Mouse (Mus musculus) lung, embryonic 15.5 days (tissue): Measurements from ENCODE around the gene Slc2a5. TPM values are rescaled to one million over a fixed set of nuclear protein-coding genes. Genes with fewer than 3 reads are reported as not detected.

Experiments used
- ATAC-seq: fragments of 200-750 bp; cut with Nextera tagmentation; 2 replicates; pipeline ENCODE4 v1.8.0; 2017; ENCODE audit warnings: moderate number of reproducible peaks, borderline replicate concordance; ENCODE audit not compliant: low FRiP score, low TSS enrichment; ENCODE audit errors: extremely low read depth
- H3K27ac ChIP-seq: fragments of 300-500 bp; sonication (generic); 2 replicates; pipeline ENCODE4 v1.5.1; 2015; ENCODE audit warnings: moderate library complexity, mild to moderate bottlenecking, inconsistent platforms
- H3K27me3 ChIP-seq: fragments of 300-500 bp; sonication (generic); 2 replicates; pipeline ENCODE4 v1.6.1; 2015; ENCODE audit warnings: inconsistent platforms
- H3K36me3 ChIP-seq: fragments of 300-500 bp; sonication (generic); 2 replicates; pipeline ENCODE4 v1.6.1; 2015; ENCODE audit warnings: inconsistent platforms
- H3K4me1 ChIP-seq: fragments of 300-500 bp; sonication (generic); 2 replicates; pipeline ENCODE4 v1.6.1; 2015; ENCODE audit warnings: inconsistent platforms
- H3K4me2 ChIP-seq: fragments of 300-500 bp; sonication (generic); 2 replicates; pipeline ENCODE4 v1.6.1; 2015; ENCODE audit warnings: inconsistent platforms, mild to moderate bottlenecking, moderate library complexity
- H3K4me3 ChIP-seq: fragments of 300-500 bp; sonication (generic); 2 replicates; pipeline ENCODE4 v1.5.1; 2015; ENCODE audit warnings: mild to moderate bottlenecking, inconsistent platforms
- H3K9ac ChIP-seq: fragments of 300-500 bp; sonication (generic); 2 replicates; pipeline ENCODE4 v1.6.1; 2015; ENCODE audit warnings: inconsistent platforms
- H3K9me3 ChIP-seq: fragments of 300-500 bp; sonication (generic); 2 replicates; pipeline ENCODE4 v1.6.1; 2016; ENCODE audit warnings: inconsistent platforms
- WGBS: fragments of 180-500 bp; shearing (Covaris S2); methylation state at CpG from one replicate; pipeline ENCODE4 v1.1.7; 2015; 5-methylcytosine and 5-hydroxymethylcytosine counted together
- polyA plus RNA-seq: library from polyadenylated mRNA; unstranded; fragments of >200 nt; fragmentation: Nextera tagmentation; extraction: Ambion mirVana; gene quantifications from 2 replicates; pipeline ENCODE4 v1.2.1, GENCODE M21; 2015

Slc2a5 gene
- polyA plus RNA-seq, 1 experiment from 2014 or later = 0.54 TPM

DNA sequence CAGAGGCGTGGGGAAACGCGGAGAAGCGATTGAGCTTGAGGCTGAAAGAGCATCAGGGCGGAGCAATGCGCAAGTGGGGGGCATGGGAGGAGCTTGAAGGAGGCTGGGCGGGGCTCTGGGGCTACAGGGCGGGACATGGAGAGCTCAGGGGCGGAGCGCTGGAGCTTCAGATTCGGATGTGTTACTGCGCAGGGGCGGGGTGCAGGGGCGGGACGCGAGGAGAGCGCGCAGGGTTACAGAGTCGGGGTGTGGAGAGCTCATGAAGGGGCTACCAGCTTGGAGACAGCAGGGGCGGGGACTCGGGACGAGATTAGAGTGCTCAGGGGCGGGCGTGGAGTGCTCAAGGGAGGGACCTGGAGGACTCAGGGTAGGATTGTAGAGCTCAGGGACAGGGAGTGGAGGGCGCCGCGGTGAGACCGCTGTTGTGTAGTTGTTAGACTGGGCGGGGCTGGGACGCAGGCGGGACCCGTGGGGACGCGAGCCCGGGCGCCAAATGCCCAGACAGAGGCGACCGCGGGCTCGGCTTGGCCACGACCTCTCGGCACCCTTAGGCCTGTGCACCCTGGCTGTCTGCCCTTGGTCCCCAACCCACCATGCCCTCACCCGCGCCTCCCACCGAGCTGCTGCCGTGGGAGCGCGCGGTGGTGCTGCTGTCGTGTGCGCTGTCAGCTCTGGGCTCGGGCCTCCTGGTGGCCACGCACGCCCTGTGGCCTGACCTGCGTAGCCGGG, 31.8 kb upstream of the Slc2a5 start, which contains the start of gene Gpr157:
Gene Gpr157 (plus strand): TSS at position 205 of the 729 bp plus-strand sequence.
- Histone ChIP-seq H3K27me3 (no peaks in the 10 kb centered on the region), H3K4me2 (peak within 1 kb of the TSS; percentile 99), H3K9me3 (no peaks in the 10 kb centered on the region), H3K4me3 (peak within 1 kb of the TSS; percentile 75), H3K36me3 (no peaks in the 10 kb centered on the region), H3K9ac (peak within 1 kb of the TSS; percentile 69), H3K27ac (peak within 1 kb of the TSS; percentile 77), H3K4me1 (peaks cover 35% of the 10 kb centered on the region)
- ATAC-seq = peak; percentile 97
- WGBS = under 1% methylated on average over 44 of the region's 56 CpGs

DNA sequence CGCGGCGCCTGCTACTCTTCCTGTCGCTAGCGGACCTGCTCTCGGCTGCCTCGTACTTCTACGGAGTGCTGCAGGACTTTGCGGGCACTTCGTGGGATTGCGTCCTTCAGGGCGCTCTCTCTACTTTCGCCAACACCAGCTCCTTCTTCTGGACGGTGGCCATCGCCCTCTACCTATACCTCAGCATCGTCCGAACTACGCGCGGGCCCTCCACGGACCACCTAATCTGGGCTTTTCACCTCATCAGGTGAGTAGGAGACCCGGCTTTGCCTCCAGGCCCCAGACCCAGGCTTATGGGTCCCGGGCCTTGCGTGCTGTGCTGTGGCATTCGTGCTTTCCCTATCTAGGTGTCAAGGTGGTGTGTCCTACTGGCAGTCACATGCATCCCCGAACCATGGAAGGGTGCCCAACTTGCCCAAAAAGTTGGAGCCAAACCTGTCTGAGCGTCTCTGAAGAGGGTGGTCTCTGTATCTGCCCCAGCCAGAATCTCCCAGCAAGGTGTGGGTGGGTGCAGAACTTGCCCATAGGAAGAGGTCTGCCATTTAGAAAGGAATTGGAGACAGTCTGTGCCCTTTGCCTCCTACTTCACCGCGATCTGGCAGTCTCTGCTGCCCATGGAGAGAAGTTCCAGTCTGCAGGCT, 31.1 kb upstream of the Slc2a5 start:
- Histone ChIP-seq H3K9ac (peak overlapping the region; percentile 69), H3K4me3 (peak overlapping the region; percentile 75), H3K4me1 (peaks cover 40% of the 10 kb centered on the region), H3K27me3 (no peaks in the 10 kb centered on the region), H3K36me3 (no peaks in the 10 kb centered on the region), H3K9me3 (no peaks in the 10 kb centered on the region), H3K27ac (peak overlapping the region; percentile 77), H3K4me2 (peak overlapping the region; percentile 99)
- no peak for ATAC-seq
- 16% methylated on average over 29 of the region's 29 CpGs for WGBS

DNA sequence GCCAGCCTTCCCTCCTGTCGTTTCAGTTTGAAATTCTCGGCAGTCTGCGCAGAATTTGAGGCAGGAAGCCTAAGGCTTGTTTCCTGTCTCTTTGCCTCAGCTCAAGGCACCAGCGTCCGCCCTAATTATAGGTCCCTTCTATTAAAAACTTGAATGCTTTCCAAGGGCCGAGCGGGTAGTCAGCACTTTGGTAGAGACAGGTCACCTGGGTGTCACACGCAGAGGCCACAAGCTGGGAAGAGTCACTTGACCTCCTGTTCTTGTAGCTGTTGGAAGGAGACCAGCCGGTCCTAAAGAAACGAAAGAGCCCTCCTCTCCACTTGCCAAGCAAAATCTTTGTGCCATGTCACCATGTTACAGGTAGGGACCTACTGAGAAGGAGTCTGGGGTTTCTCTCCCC, 30.0 kb upstream of the Slc2a5 start:
- peaks cover 48% of the 10 kb centered on the region for H3K4me1 ChIP-seq
- H3K9me3 ChIP-seq = no peaks in the 10 kb centered on the region
- H3K27ac ChIP-seq = no peak overlapping the region
- ATAC-seq = no peak
- H3K36me3 ChIP-seq = no peaks in the 10 kb centered on the region
- no peaks in the 10 kb centered on the region for H3K27me3 ChIP-seq
- H3K9ac ChIP-seq = no peak overlapping the region
- H3K4me3 ChIP-seq = peak overlapping the region; percentile 75; the same call in 1 of the 2 replicates
- 60% methylated on average over 10 of the region's 10 CpGs for WGBS
- H3K4me2 ChIP-seq = peak overlapping the region; percentile 99

DNA sequence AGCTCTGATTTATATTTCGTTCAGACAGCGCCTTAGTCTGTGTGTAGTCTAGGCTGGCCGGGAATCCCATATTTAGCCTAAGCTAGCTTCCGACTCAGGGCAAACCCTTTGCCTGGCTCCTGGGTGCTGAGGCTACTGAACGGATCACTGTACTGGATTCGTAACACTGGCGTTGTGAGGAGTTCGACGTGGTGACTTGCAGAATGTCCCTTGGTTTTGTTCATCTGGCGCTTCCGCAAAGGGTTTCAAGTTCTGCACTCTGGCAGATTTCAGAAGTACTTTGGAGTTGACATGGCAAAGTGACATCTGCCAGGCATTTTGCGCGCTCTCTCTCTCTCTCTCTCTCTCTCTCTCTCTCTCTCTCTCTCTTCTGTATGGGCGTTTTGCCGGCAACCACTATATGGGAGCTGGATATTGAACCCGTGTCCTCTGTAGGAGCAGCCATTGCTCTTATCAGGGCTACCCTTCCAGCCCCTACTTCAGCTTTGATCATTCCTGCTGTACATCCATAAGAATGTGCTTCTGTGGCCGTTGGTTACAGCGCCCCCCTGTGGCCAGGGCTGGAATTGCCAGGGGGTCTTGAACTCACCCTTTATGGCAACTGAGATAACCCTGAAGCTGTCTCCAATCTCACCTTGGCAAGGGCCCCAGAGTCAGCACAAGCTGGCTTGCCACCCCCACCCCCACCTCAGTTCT, 27.0 kb upstream of the Slc2a5 start:
- H3K4me2 ChIP-seq = no peak overlapping the region
- H3K9me3 ChIP-seq = no peaks in the 10 kb centered on the region
- WGBS = 79% methylated on average over 18 of the region's 18 CpGs
- H3K27me3 ChIP-seq = no peaks in the 10 kb centered on the region
- peaks cover 52% of the 10 kb centered on the region for H3K4me1 ChIP-seq
- H3K4me3 ChIP-seq = no peak overlapping the region
- no peak for ATAC-seq
- H3K36me3 ChIP-seq = no peaks in the 10 kb centered on the region
- no peak overlapping the region for H3K9ac ChIP-seq
- H3K27ac ChIP-seq = no peak overlapping the region

DNA sequence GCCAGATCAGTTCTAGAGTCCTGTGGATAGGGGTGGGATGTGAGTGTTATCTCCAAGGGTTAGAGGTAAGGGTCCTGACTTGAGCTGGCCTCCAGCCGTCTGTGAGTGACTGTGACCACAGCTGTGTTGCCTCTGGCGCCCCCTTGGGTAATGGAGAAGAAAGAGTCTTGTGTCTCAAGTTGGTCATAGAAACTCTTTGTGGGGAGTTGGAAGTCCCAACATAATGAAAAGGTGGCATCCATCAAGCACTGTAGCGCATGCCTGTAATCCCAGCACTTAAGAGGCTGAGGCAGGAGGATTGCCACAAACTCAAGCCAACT, 26.5 kb upstream of the Slc2a5 start:
- H3K4me3 ChIP-seq = no peak overlapping the region
- H3K4me1 ChIP-seq = peaks cover 50% of the 10 kb centered on the region
- no peak overlapping the region for H3K4me2 ChIP-seq
- ATAC-seq = no peak
- no peaks in the 10 kb centered on the region for H3K9me3 ChIP-seq
- no peak overlapping the region for H3K9ac ChIP-seq
- WGBS = 47% methylated on average over 3 of the region's 3 CpGs
- no peaks in the 10 kb centered on the region for H3K36me3 ChIP-seq
- H3K27me3 ChIP-seq = no peaks in the 10 kb centered on the region
- H3K27ac ChIP-seq = no peak overlapping the region

DNA sequence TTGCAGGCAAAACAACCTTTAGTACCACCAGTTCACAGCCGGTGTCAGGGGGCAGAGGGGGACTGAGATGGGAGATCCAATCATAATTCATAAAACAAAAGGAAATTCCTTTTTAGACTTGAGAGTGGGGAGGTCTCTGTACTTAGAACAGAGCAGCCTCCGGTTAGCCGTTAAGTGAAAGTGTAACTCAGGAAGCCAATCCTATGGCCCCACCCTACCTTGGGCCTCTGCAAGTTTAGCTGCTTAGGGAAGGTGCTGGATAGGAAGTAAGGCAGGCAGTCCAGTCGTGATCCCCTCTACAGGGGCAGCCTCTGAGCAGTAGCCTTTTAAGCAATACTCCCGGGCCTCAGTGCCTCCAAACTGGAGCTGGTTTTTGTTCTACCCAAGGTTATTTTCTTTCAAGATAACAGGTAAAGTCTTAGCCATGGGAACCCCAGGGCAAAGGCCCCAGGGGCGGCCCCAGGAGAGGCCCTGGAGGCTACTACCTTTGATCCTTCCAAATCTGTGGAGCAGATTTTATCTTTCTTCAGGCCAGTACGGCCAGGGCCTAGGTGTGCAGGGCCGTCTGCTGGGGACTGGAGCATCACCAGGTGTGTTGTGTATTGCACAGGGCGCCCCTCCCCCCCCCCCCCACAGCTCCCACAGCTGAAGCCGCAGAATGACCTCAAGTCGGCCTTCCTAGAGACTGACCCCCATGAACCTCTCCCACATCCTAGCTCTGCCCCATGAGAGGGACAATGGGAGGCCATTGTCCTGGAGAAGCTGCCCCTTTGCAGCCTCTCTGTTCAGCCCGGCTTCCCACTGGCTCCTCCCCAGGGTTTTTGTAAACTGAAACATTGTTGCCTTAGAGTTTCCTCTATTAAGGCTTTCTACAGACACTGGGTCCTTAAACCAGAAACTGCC, 25.3 kb upstream of the Slc2a5 start:
- ATAC-seq = no peak
- 35% methylated on average over 11 of the region's 12 CpGs for WGBS
- Histone ChIP-seq H3K4me3 (no peak overlapping the region), H3K9ac (no peak overlapping the region), H3K9me3 (no peaks in the 10 kb centered on the region), H3K27me3 (no peaks in the 10 kb centered on the region), H3K4me2 (no peak overlapping the region), H3K4me1 (peaks cover 39% of the 10 kb centered on the region), H3K27ac (no peak overlapping the region), H3K36me3 (no peaks in the 10 kb centered on the region)

DNA sequence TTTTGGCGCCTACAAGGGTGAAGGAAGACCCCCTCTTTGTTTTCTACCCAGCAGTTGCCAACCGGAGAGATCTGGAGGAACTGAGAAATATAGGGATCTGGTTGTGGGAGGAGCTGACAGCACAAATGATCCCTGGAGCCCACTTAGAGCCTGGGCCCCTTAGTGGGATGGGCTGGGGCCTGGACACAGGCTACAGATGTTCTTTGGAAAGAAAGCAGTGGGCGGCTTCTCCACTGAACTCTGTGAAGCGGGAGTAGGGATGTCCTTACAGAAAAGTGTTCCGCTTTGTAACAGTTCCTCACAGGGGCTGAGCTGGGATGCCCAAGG, 24.7 kb upstream of the Slc2a5 start:
- Histone ChIP-seq H3K27me3 (no peaks in the 10 kb centered on the region), H3K4me1 (peaks cover 33% of the 10 kb centered on the region), H3K4me3 (no peak overlapping the region), H3K9me3 (no peaks in the 10 kb centered on the region), H3K36me3 (no peaks in the 10 kb centered on the region), H3K27ac (no peak overlapping the region), H3K4me2 (no peak overlapping the region), H3K9ac (no peak overlapping the region)
- WGBS = 55% methylated on average over 5 of the region's 5 CpGs
- no peak for ATAC-seq

DNA sequence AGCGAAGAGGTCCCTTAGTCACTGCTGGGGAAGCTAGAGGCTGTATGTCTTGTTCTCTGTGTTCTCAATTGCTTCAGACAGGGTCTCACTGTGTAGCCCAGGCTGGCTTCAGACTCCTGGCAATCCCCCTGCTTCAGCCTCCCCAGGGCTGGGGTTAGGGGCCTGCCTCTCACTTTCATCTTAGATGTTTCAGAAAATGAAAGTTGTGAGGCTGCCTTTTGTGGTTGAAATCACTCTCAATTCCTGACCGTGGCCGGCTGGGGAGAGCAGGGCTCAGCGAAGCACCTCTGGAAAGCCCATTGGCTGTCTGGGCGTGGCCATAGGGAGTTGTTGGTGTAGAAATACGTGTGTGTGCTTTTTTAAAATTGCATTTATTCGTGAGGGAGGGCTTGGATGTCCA, 22.8 kb upstream of the Slc2a5 start:
- H3K27me3 ChIP-seq = no peaks in the 10 kb centered on the region; the same call in 1 of the 2 replicates
- ATAC-seq = no peak

DNA sequence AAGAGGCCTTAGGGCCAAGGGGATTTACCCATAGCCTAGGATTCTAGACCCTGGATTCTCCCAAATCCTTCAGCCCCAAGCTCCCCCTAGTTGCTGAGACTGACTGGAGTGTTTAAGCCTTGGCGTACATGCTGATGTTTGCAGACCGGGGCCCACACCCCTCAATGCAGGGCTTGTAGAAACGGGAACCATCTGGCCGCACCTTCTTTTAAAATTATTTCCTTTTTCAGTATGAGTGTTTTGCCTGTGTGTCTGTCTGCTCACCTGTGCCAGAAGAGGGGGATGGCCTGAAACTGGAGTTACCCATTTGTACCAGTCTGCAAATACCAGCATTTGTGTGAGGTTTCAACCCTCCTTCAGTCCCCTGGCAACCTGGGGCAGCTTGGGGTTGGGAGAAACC, 21.2 kb upstream of the Slc2a5 start:
- Histone ChIP-seq H3K9me3 (no peaks in the 10 kb centered on the region), H3K36me3 (no peaks in the 10 kb centered on the region), H3K4me1 (peaks cover 18% of the 10 kb centered on the region), H3K27ac (no peak overlapping the region), H3K4me2 (no peak overlapping the region), H3K27me3 (no peaks in the 10 kb centered on the region; the same call in 1 of the 2 replicates), H3K9ac (no peak overlapping the region), H3K4me3 (no peak overlapping the region)
- WGBS = 62% methylated on average over 4 of the region's 4 CpGs
- ATAC-seq = no peak

More for the DNA sequence above, 22.8 kb upstream of the Slc2a5 start:
- H3K9me3 ChIP-seq = no peaks in the 10 kb centered on the region
- no peak overlapping the region for H3K4me3 ChIP-seq
- peaks cover 24% of the 10 kb centered on the region for H3K4me1 ChIP-seq
- H3K27ac ChIP-seq = no peak overlapping the region
- no peak overlapping the region for H3K4me2 ChIP-seq
- no peaks in the 10 kb centered on the region for H3K36me3 ChIP-seq
- H3K9ac ChIP-seq = no peak overlapping the region
- WGBS = 69% methylated on average over 7 of the region's 7 CpGs

DNA sequence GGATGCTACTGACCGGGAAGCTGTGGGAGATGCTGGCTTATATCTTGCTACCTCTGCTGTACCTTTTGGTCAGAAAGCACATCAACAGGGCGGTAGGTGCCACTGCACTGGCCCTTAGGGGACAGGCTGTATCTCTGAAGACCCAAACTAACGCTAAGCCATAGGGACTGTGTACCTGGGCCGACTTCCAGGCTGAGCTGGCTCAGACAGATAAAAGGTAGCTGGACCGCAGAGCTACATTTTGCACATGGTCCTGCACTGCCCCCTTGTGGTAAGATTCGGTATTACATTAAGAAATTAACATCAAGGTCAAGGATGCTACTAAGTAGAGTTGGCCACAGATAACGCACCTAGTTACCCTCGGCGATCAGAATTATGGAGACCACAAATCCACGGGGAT, 20.2 kb upstream of the Slc2a5 start:
- no peaks in the 10 kb centered on the region for H3K9me3 ChIP-seq
- no peaks in the 10 kb centered on the region; the same call in 1 of the 2 replicates for H3K27me3 ChIP-seq
- H3K4me3 ChIP-seq = no peak overlapping the region
- 0 out of 2 replicates have a peak, but pooled peaks have one; percentile 46 for ATAC-seq
- no peaks in the 10 kb centered on the region for H3K36me3 ChIP-seq
- H3K4me1 ChIP-seq = peaks cover 12% of the 10 kb centered on the region
- no peak overlapping the region for H3K9ac ChIP-seq
- H3K27ac ChIP-seq = no peak overlapping the region
- WGBS = 14% methylated on average over 10 of the region's 10 CpGs
- H3K4me2 ChIP-seq = no peak overlapping the region

DNA sequence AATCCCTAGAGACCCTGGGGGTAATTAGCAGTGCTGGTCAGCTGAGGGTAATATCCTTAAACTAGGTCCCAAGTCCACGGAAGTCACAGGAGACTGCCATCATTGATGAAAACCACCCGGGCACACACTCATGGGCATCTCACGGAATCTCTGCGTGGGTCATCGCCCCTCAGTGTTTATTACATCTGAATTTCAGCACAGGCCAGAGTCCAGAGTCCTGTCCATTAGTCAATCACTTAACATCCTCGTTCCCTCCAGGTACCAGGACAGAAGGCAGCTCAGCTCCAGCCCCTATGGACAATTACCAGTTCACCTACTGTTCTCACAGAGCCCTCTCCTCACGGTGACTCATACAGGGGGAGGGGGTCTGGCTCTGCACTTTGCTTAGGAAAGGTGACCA, 16.3 kb upstream of the Slc2a5 start:
- no peaks in the 10 kb centered on the region; the same call in 1 of the 2 replicates for H3K27me3 ChIP-seq
- H3K27ac ChIP-seq = no peak overlapping the region
- H3K4me1 ChIP-seq = no peaks in the 10 kb centered on the region
- no peaks in the 10 kb centered on the region for H3K36me3 ChIP-seq
- H3K9me3 ChIP-seq = no peaks in the 10 kb centered on the region
- 83% methylated on average over 7 of the region's 7 CpGs for WGBS
- no peak for ATAC-seq
- H3K4me2 ChIP-seq = no peak overlapping the region
- no peak overlapping the region for H3K4me3 ChIP-seq
- no peak overlapping the region for H3K9ac ChIP-seq
